Mouse (Mus musculus) lung, postnatal 0 days (tissue): Measurements from ENCODE around the gene Ptpn18. TPM values are rescaled to one million over a fixed set of nuclear protein-coding genes. Genes with fewer than 3 reads are reported as not detected.

Experiments used
- ATAC-seq: fragments of 200-750 bp; cut with Nextera tagmentation; 2 replicates; pipeline ENCODE4 v1.8.0; 2017; ENCODE audit warnings: moderate library complexity
- DNase-seq: peaks from one replicate; pipeline ENCODE4 v3.0.0-alpha.2; 2016; ENCODE audit warnings: low spot score
- H3K27ac ChIP-seq: fragments of 300-500 bp; sonication (generic); 2 replicates; pipeline ENCODE4 v1.5.1; 2014; ENCODE audit warnings: antibody characterized with exemption, mild to moderate bottlenecking, low read length, mixed read lengths
- H3K27me3 ChIP-seq: fragments of 300-500 bp; sonication (generic); replicated peaks from 2 replicates; pipeline ENCODE4 v1.6.1; 2014; ENCODE audit warnings: low read length, mixed read lengths; ENCODE audit not compliant: insufficient read depth
- H3K36me3 ChIP-seq: fragments of 300-500 bp; sonication (generic); 2 replicates; pipeline ENCODE4 v1.6.1; 2014; ENCODE audit warnings: low read length, mixed read lengths; ENCODE audit not compliant: insufficient read depth
- H3K4me1 ChIP-seq: fragments of 300-500 bp; sonication (generic); 2 replicates; pipeline ENCODE4 v1.6.1; 2014; ENCODE audit warnings: antibody characterized with exemption, low read depth, low read length, mixed read lengths; ENCODE audit not compliant: insufficient read depth
- H3K4me2 ChIP-seq: fragments of 300-500 bp; sonication (generic); replicated peaks from 2 replicates; pipeline ENCODE4 v1.6.1; 2014; ENCODE audit warnings: low read depth, mild to moderate bottlenecking, low read length, moderate library complexity, mixed read lengths
- H3K4me3 ChIP-seq: fragments of 300-500 bp; sonication (generic); 2 replicates; pipeline ENCODE4 v1.5.1; 2014; ENCODE audit warnings: low read depth, low read length
- H3K9ac ChIP-seq: fragments of 300-500 bp; sonication (generic); replicated peaks from 2 replicates; pipeline ENCODE4 v1.6.1; 2014; ENCODE audit warnings: low read depth, mild to moderate bottlenecking
- H3K9me3 ChIP-seq: fragments of 300-500 bp; sonication (generic); 2 replicates; pipeline ENCODE4 v1.6.1; 2016; ENCODE audit warnings: low read length, mixed read lengths
- CTCF ChIP-seq: IDR thresholded peaks from 2 replicates; pipeline ENCODE4 v1.5.1; 2016; ENCODE audit warnings: antibody characterized with exemption, mild to moderate bottlenecking
- EP300 ChIP-seq: IDR thresholded peaks from 2 replicates; pipeline ENCODE4 v1.6.1; 2016; ENCODE audit warnings: antibody characterized with exemption, mild to moderate bottlenecking, control low read depth
- WGBS: fragments of 180-500 bp; shearing (Covaris S2); extraction: QIAGEN DNeasy Blood & Tissue Kit; methylation state at CpG from one replicate; pipeline ENCODE4 v1.1.7; 2014; 5-methylcytosine and 5-hydroxymethylcytosine counted together
- polyA plus RNA-seq: library from polyadenylated mRNA; unstranded; fragments of >200 nt; fragmentation: Nextera tagmentation; extraction: Ambion mirVana; gene quantifications from 2 replicates; pipeline ENCODE4 v1.2.1, GENCODE M21; 2015

Gene Ptpn18
- 36.0 and 39.8 TPM in 2 replicates for polyA plus RNA-seq

GRCm38 (mm10) chr1:34459284-34460060, at the start of gene Ptpn18:
Ptpn18 (plus strand) TSS chr1:34459762.
- Histone ChIP-seq H3K27me3 (no peaks in the 10 kb centered on the region), H3K36me3 (no peaks in the 10 kb centered on the region), H3K4me3 (peak within 1 kb of the TSS; percentile 45), H3K4me2 (peak within 1 kb of the TSS; percentile 77), H3K4me1 (0 out of 2 replicates have a peak, but pooled peaks cover 2% of the 10 kb centered on the region), H3K9me3 (no peaks in the 10 kb centered on the region), H3K27ac (peak within 1 kb of the TSS; percentile 39), H3K9ac (peak within 1 kb of the TSS; percentile 33)
- TF ChIP-seq EP300 = no peak
- TF ChIP-seq CTCF = peak; percentile 37
- DNase-seq (peak; percentile 88), ATAC-seq (peak; percentile 94)
- under 1% methylated on average over 48 of the region's 48 CpGs for WGBS

GRCm38 (mm10) chr1:34428466-34428865, 31.1 kb upstream of the Ptpn18 start:
- H3K27ac ChIP-seq = no peak overlapping the region
- WGBS = 95% methylated on average over 2 of the region's 2 CpGs
- no peak overlapping the region for H3K4me2 ChIP-seq
- no peak overlapping the region for H3K4me3 ChIP-seq
- no peak overlapping the region for H3K9ac ChIP-seq
- H3K9me3 ChIP-seq = peaks cover 7% of the 10 kb centered on the region
- no peaks in the 10 kb centered on the region for H3K36me3 ChIP-seq
- no peak for ATAC-seq
- no peaks in the 10 kb centered on the region for H3K27me3 ChIP-seq
- no peak for DNase-seq
- no peak for TF ChIP-seq EP300
- TF ChIP-seq CTCF = no peak
- H3K4me1 ChIP-seq = no peaks in the 10 kb centered on the region

DNA sequence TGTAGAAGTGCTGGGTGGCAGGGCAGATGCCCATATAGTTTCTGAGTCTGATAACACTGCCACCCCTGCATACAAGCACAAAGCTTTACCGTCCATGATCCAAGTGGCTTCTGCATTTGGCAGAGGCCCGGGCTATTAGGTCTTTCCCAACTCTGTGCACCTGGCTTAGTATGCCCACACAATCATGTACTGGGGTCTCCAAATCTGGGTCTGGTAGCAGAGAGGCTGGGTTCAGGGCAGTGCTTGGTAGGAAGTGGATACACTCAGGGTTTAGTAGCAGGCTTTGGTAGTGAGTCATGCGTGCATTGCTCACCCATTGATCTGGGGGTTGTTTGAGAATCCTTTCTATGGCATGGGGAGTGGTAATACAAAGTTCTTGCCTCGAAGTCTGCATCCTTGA, 30.3 kb upstream of the Ptpn18 start:
- no peaks in the 10 kb centered on the region for H3K36me3 ChIP-seq
- ATAC-seq (no peak), DNase-seq (no peak)
- H3K4me2 ChIP-seq = no peak overlapping the region
- H3K4me1 ChIP-seq = no peaks in the 10 kb centered on the region
- peaks cover 7% of the 10 kb centered on the region for H3K9me3 ChIP-seq
- 91% methylated on average over 4 of the region's 4 CpGs for WGBS
- no peaks in the 10 kb centered on the region for H3K27me3 ChIP-seq
- no peak for TF ChIP-seq CTCF
- TF ChIP-seq EP300 = no peak
- no peak overlapping the region for H3K9ac ChIP-seq
- no peak overlapping the region for H3K27ac ChIP-seq
- H3K4me3 ChIP-seq = no peak overlapping the region

- no peaks in the 10 kb centered on the region for H3K4me1 ChIP-seq
- no peak overlapping the region for H3K4me2 ChIP-seq
- DNase-seq = no peak
- peaks cover 7% of the 10 kb centered on the region for H3K9me3 ChIP-seq
- H3K27me3 ChIP-seq = no peaks in the 10 kb centered on the region
- H3K4me3 ChIP-seq = no peak overlapping the region
- no peaks in the 10 kb centered on the region for H3K36me3 ChIP-seq
- no peak overlapping the region for H3K9ac ChIP-seq
- 97% methylated on average over 3 of the region's 3 CpGs for WGBS
- no peak overlapping the region for H3K27ac ChIP-seq
- no peak for TF ChIP-seq EP300
- TF ChIP-seq CTCF = no peak
- ATAC-seq = no peak
Measured at GRCm38 (mm10) chr1:34430981-34431380, 28.6 kb upstream of the Ptpn18 start.

GRCm38 (mm10) chr1:34431431-34431830, 28.1 kb upstream of the Ptpn18 start:
- no peak for ATAC-seq
- Histone ChIP-seq H3K4me2 (no peak overlapping the region), H3K9me3 (peaks cover 7% of the 10 kb centered on the region), H3K4me1 (no peaks in the 10 kb centered on the region), H3K9ac (no peak overlapping the region), H3K27ac (no peak overlapping the region), H3K27me3 (no peaks in the 10 kb centered on the region), H3K4me3 (no peak overlapping the region), H3K36me3 (no peaks in the 10 kb centered on the region)
- WGBS = 98% methylated on average over 9 of the region's 9 CpGs
- TF ChIP-seq CTCF (no peak), EP300 (no peak)
- DNase-seq = no peak

GRCm38 (mm10) chr1:34432411-34432775, 27.2 kb upstream of the Ptpn18 start:
- peak overlapping the region; percentile 48 for H3K9ac ChIP-seq

More at GRCm38 (mm10) chr1:34432411-34432775, 27.2 kb upstream of the Ptpn18 start:
- Histone ChIP-seq H3K36me3 (no peaks in the 10 kb centered on the region), H3K9me3 (peaks cover 7% of the 10 kb centered on the region), H3K27ac (no peak overlapping the region), H3K27me3 (no peaks in the 10 kb centered on the region), H3K4me1 (no peaks in the 10 kb centered on the region), H3K4me3 (peak overlapping the region; percentile 41), H3K4me2 (peak overlapping the region; percentile 70)
- TF ChIP-seq CTCF (no peak), EP300 (no peak)
- ATAC-seq (no peak), DNase-seq (no peak)
- 53% methylated on average over 13 of the region's 13 CpGs for WGBS
